ENCODE assay signal across 12 mouse cellular contexts in genomic region chr8:91261598-91261997, GRCm38 (mm10). TPM values are rescaled to one million over a fixed set of nuclear protein-coding genes. Genes with fewer than 3 reads are reported as not detected.
A peak's percentile ranks its signal among the peaks of the same experiment; 100 is the strongest.
DNase-seq lines count a peak whose midpoint lies in the region; ATAC-seq and TF ChIP-seq lines count a peak whose summit lies in the region.
"Had no signal": no experiment of that assay in that cellular context is flagged by ENCODE, and none has a peak within 500 bp of the region (broad histone marks: within the 10 kb centered on the region; RNA-seq: fewer than 3 reads in every experiment).

No protein-coding gene starts in this region.

- no peak for TF ChIP-seq RAD21 in MEL (IDR thresholded peaks at IDR 0.05; ENCODE audit: low read depth, low read length)

- ATAC-seq in CD4-positive, CD25-positive, alpha-beta regulatory T cell, adult 4 months: no peak
- ATAC-seq in megakaryocyte-erythroid progenitor cell, adult 5-6 weeks (replicated peaks; ENCODE audit: low FRiP score, low TSS enrichment, poor library complexity, severe bottlenecking): 0 out of 2 replicates have a peak, but pooled peaks have one; percentile 52
- no peak for ATAC-seq in monocyte, adult 5-6 weeks (replicated peaks; ENCODE audit: insufficient number of reproducible peaks, low FRiP score, low TSS enrichment, poor library complexity, severe bottlenecking)
- ATAC-seq: forebrain, embryonic 16.5 days had no signal

- WGBS in liver, adult 2 months: 47% methylated on average over 2 of the region's 2 CpGs

- H3K36me3 ChIP-seq in liver, adult 2 months (ENCODE audit: control insufficient read depth, insufficient read depth, low read length): no peaks in the 10 kb centered on the region
- H3K36me3 ChIP-seq in MEL (ENCODE audit: control insufficient read depth in 1 of 2, insufficient read depth in 2 of 2, low read length in 2 of 2): no peaks in the 10 kb centered on the region; a peak in 1 of 4 replicates
- H3K36me3 ChIP-seq: limb, embryonic 12.5 days had no signal

- no peak for TF ChIP-seq POLR2A in liver, adult 2 months (IDR thresholded peaks at IDR 0.05; ENCODE audit: extremely low read depth, insufficient read depth, low read length)
- no peak for TF ChIP-seq POLR2A in MEL (IDR thresholded peaks at IDR 0.05; ENCODE audit: control insufficient read depth in 1 of 2, insufficient read depth in 1 of 2, low read depth in 1 of 2, low read length in 2 of 2, poor library complexity in 1 of 2)

- H3K79me2 ChIP-seq in liver, adult 2 months (ENCODE audit: control insufficient read depth, insufficient read depth, low read length): no peaks in the 10 kb centered on the region
- no peaks in the 10 kb centered on the region for H3K79me2 ChIP-seq in MEL (ENCODE audit: control insufficient read depth, insufficient read depth, low read length, poor library complexity)

- no peaks in the 10 kb centered on the region for H3K4me1 ChIP-seq in liver, adult 2 months (ENCODE audit: control insufficient read depth, insufficient read depth, low read length)
- no peaks in the 10 kb centered on the region for H3K4me1 ChIP-seq in MEL (ENCODE audit: control insufficient read depth in 1 of 2, insufficient read depth in 2 of 2, low read length in 2 of 2)
- H3K4me1 ChIP-seq: limb, embryonic 12.5 days had no signal

- H3K27ac ChIP-seq in liver, adult 2 months (replicated peaks; ENCODE audit: insufficient read depth, low read depth, low read length): no peak overlapping the region
- no peak overlapping the region for H3K27ac ChIP-seq in MEL (ENCODE audit: control insufficient read depth, low read depth, low read length)
- H3K27ac ChIP-seq: limb, embryonic 12.5 days had no signal

- DNase-seq in CD4-positive, CD25-positive, alpha-beta regulatory T cell, adult 2 months (ENCODE audit: low read depth, low spot score): peak; percentile 6
- DNase-seq in liver, adult 2 months (ENCODE audit: extremely low read depth, low read depth, low spot score): peak; percentile 61
- DNase-seq in liver (no peak), MEL (ENCODE audit: low read depth, low spot score) (no peak), MN1 (ENCODE audit: low spot score) (no peak)
- DNase-seq: gastrocnemius, postnatal 10 days; kidney, adult 11 months had no signal

- no peak overlapping the region for H3K9ac ChIP-seq in liver, adult 2 months (ENCODE audit: low read depth, low read length)
- H3K9ac ChIP-seq in MEL (ENCODE audit: control insufficient read depth, low read depth, low read length, poor library complexity, severe bottlenecking): no peak overlapping the region
- H3K9ac ChIP-seq: limb, embryonic 12.5 days had no signal

- no peak overlapping the region for H3K4me3 ChIP-seq in liver, adult 2 months (ENCODE audit: insufficient read depth, low read depth, low read length)
- no peak overlapping the region for H3K4me3 ChIP-seq in MEL (ENCODE audit: control insufficient read depth in 1 of 2, insufficient read depth in 1 of 2, low read depth in 2 of 2, low read length in 2 of 2)
- H3K4me3 ChIP-seq: limb, embryonic 12.5 days had no signal

- no peaks in the 10 kb centered on the region for H3K27me3 ChIP-seq in liver, adult 2 months (ENCODE audit: control insufficient read depth, insufficient read depth, low read length)
- H3K27me3 ChIP-seq in MEL (ENCODE audit: control insufficient read depth in 1 of 2, insufficient read depth in 2 of 2, low read length in 2 of 2): no peaks in the 10 kb centered on the region
- H3K27me3 ChIP-seq: limb, embryonic 12.5 days had no signal

- no peak for TF ChIP-seq EP300 in MEL (IDR thresholded peaks at IDR 0.05; ENCODE audit: low read depth in 1 of 2, low read length in 2 of 2)

- H3K9me3 ChIP-seq in MEL (replicated peaks; ENCODE audit: insufficient read depth, low read length): no peaks in the 10 kb centered on the region
- H3K9me3 ChIP-seq: limb, embryonic 12.5 days had no signal

- peak; percentile 79 for TF ChIP-seq CTCF in liver, adult 2 months (IDR thresholded peaks at IDR 0.05; ENCODE audit: low read depth, low read length)
- peak; percentile 8 to 30 (median 14); a peak in 3 of 6 replicates for TF ChIP-seq CTCF in MEL (IDR thresholded peaks at IDR 0.05 in 2 of 3, conservative IDR thresholded peaks at IDR 0.05 in 1 of 3; ENCODE audit: control insufficient read depth in 1 of 3, insufficient read depth in 1 of 3, low read depth in 2 of 3, low read length in 3 of 3, poor library complexity in 1 of 3, severe bottlenecking in 1 of 3)

TF ChIP-seq in MEL, 35 proteins besides CTCF, POLR2A, EP300 and RAD21:
- no peak for TF ChIP-seq ZKSCAN1 (IDR thresholded peaks at IDR 0.05; ENCODE audit: low read depth, low read length)

RNA-seq across cellular contexts. Expression of gene Rpgrip1l, which starts 51.5 kb away (rescaled TPM):
- polyA plus RNA-seq in CD4-positive, CD25-positive, alpha-beta regulatory T cell, adult 4 months (2017; shearing (Covaris generic)): 1 to 10 TPM; 2.6 to 2.7 TPM
- 2.5 and 2.6 TPM in 2 replicates for total RNA-seq in liver, adult 2 months (2014; rRNA removed)
- 0.21 and 0.22 TPM in 2 replicates for polyA plus RNA-seq in liver, adult 2 months (2012; rRNA removed)
- total RNA-seq in MEL (2012; rRNA removed): 2.1 and 2.9 TPM in 2 replicates
- polyA plus RNA-seq in MEL (2012; ENCODE audit: insufficient read depth in 1 of 2, insufficient read length in 2 of 2, low read depth in 1 of 2, low replicate concordance in 2 of 2, missing spikeins in 1 of 2): 1 to 10 TPM in 1 of 2 experiments, not detected in 1; 3.9 TPM
- 5.1 and 5.5 TPM in 2 replicates for total RNA-seq in megakaryocyte-erythroid progenitor cell, adult 5-6 weeks (2014; fragmentation: Nextera tagmentation)
- 8.6 and 9.1 TPM in 2 replicates for total RNA-seq in megakaryocyte-erythroid progenitor cell, adult 5-6 weeks (2017)
- 0.53 to 3.9 TPM (median 1.6 TPM) in 3 replicates for total RNA-seq in monocyte, adult 5-6 weeks (2017)

RNA-seq across cellular contexts. Expression of gene Fto, which starts 51.7 kb away (rescaled TPM):
- 100 to 1,000 TPM in 1 of 2 experiments, 10 to 100 TPM in 1; 86.2 to 118 TPM for polyA plus RNA-seq in CD4-positive, CD25-positive, alpha-beta regulatory T cell, adult 4 months (2017; shearing (Covaris generic))
- 14.1 and 16.0 TPM in 2 replicates for total RNA-seq in liver, adult 2 months (2014; rRNA removed)
- polyA plus RNA-seq in liver, adult 2 months (2012; rRNA removed): 14.4 and 15.6 TPM in 2 replicates
- 13.5 TPM in 2 replicates for total RNA-seq in MEL (2012; rRNA removed)
- 10 to 100 TPM in 1 of 2 experiments, not detected in 1; 41.1 TPM for polyA plus RNA-seq in MEL (2012; ENCODE audit: insufficient read depth in 1 of 2, insufficient read length in 2 of 2, low read depth in 1 of 2, low replicate concordance in 2 of 2, missing spikeins in 1 of 2)
- total RNA-seq in megakaryocyte-erythroid progenitor cell, adult 5-6 weeks (2014; fragmentation: Nextera tagmentation): 52.5 and 53.8 TPM in 2 replicates
- 22.2 and 24.6 TPM in 2 replicates for total RNA-seq in megakaryocyte-erythroid progenitor cell, adult 5-6 weeks (2017)
- total RNA-seq in monocyte, adult 5-6 weeks (2017): 12.3 to 36.6 TPM (median 17.9 TPM) in 3 replicates

Comparison
In these comparisons a context has a peak if more than half of its experiments do, and no peak if none do; other contexts are left out.
1. DNase-seq: peak in CD4-positive, CD25-positive, alpha-beta regulatory T cell, adult 2 months (single experiment) and liver, adult 2 months (single experiment); none in liver (single experiment), MEL (single experiment) and MN1 (single experiment).